9 mouse cellular contexts compared by ENCODE assay signal in genomic region chr3:89158651-89159050, GRCm38 (mm10). TPM values are rescaled to one million over a fixed set of nuclear protein-coding genes. Genes with fewer than 3 reads are reported as not detected.
DNase-seq lines count a peak whose midpoint lies in the region; ATAC-seq and TF ChIP-seq lines count a peak whose summit lies in the region.
"Had no signal": no experiment of that assay in that cellular context is flagged by ENCODE, and none has a peak within 500 bp of the region (broad histone marks: within the 10 kb centered on the region; RNA-seq: fewer than 3 reads in every experiment).

No protein-coding gene starts in this region.

- H3K9ac ChIP-seq in lung, embryonic 14.5 days, result no peak overlapping the region
- no peak overlapping the region for H3K9ac ChIP-seq in lung, postnatal 0 days (replicated peaks; ENCODE audit: low read depth)
- H3K9ac ChIP-seq in hindbrain, postnatal 0 days (replicated peaks; ENCODE audit: low read length), result peak overlapping the region; percentile 68
- peak overlapping the region; percentile 69 for H3K9ac ChIP-seq in midbrain, postnatal 0 days (replicated peaks; ENCODE audit: low read length, poor library complexity, severe bottlenecking)

- TF ChIP-seq EP300 in lung, postnatal 0 days (IDR thresholded peaks at IDR 0.05), result no peak

- no peak overlapping the region; the same call in 1 of the 2 replicates for H3K4me3 ChIP-seq in lung, embryonic 14.5 days (ENCODE audit: low read depth, low read length)
- H3K4me3 ChIP-seq in lung, postnatal 0 days (ENCODE audit: low read depth, low read length), result no peak overlapping the region
- peak overlapping the region; percentile 77 for H3K4me3 ChIP-seq in forebrain, embryonic 10.5 days
- peak overlapping the region; percentile 78 for H3K4me3 ChIP-seq in hindbrain, postnatal 0 days (ENCODE audit: low read length)
- H3K4me3 ChIP-seq in midbrain, postnatal 0 days (ENCODE audit: low read depth, low read length), result peak overlapping the region; percentile 76

- H3K4me1 ChIP-seq in lung, embryonic 14.5 days (ENCODE audit: insufficient read depth), result no peaks in the 10 kb centered on the region
- H3K4me1 ChIP-seq in lung, postnatal 0 days (ENCODE audit: insufficient read depth, low read depth, low read length), result peaks cover 6% of the 10 kb centered on the region
- peaks cover 28% of the 10 kb centered on the region for H3K4me1 ChIP-seq in forebrain, embryonic 10.5 days
- peaks cover 9% of the 10 kb centered on the region for H3K4me1 ChIP-seq in hindbrain, postnatal 0 days (ENCODE audit: insufficient read depth, low read length)
- peaks cover 4% of the 10 kb centered on the region; the same call in 1 of the 2 replicates for H3K4me1 ChIP-seq in midbrain, postnatal 0 days (ENCODE audit: insufficient read depth, low read length)

- 20% methylated on average over 7 of the region's 7 CpGs for WGBS in lung, embryonic 14.5 days
- 17% methylated on average over 7 of the region's 7 CpGs for WGBS in lung, postnatal 0 days
- 21% methylated on average over 7 of the region's 7 CpGs for WGBS in forebrain, embryonic 10.5 days
- 20% methylated on average over 7 of the region's 7 CpGs for WGBS in hindbrain, postnatal 0 days
- 10% methylated on average over 7 of the region's 7 CpGs for WGBS in midbrain, postnatal 0 days

- H3K9me3 ChIP-seq in lung, embryonic 14.5 days (ENCODE audit: low read depth, low read length), result no peaks in the 10 kb centered on the region
- H3K9me3 ChIP-seq in lung, postnatal 0 days (ENCODE audit: low read length), result no peaks in the 10 kb centered on the region
- no peaks in the 10 kb centered on the region for H3K9me3 ChIP-seq in forebrain, embryonic 10.5 days
- H3K9me3 ChIP-seq in hindbrain, postnatal 0 days (ENCODE audit: low read length), result no peaks in the 10 kb centered on the region
- H3K9me3 ChIP-seq in midbrain, postnatal 0 days (ENCODE audit: low read length), result no peaks in the 10 kb centered on the region

- no peak for DNase-seq in lung, embryonic 14.5 days
- DNase-seq in lung, postnatal 0 days (ENCODE audit: low spot score), result no peak
- no peak for DNase-seq in forebrain, embryonic 10.5 days (ENCODE audit: extremely low spot score, low spot score)
- no peak for DNase-seq in hindbrain, postnatal 0 days (ENCODE audit: low spot score)
- DNase-seq in midbrain, postnatal 0 days (ENCODE audit: low spot score), result no peak

- ATAC-seq in lung, embryonic 14.5 days (ENCODE audit: insufficient read depth), result no peak
- no peak for ATAC-seq in lung, postnatal 0 days
- no peak for ATAC-seq in hindbrain, postnatal 0 days
- no peak for ATAC-seq in midbrain, postnatal 0 days (ENCODE audit: low FRiP score)
- no peak for ATAC-seq in monocyte, adult 5-6 weeks (replicated peaks; ENCODE audit: insufficient number of reproducible peaks, low FRiP score, low TSS enrichment, poor library complexity, severe bottlenecking)
- no peak for ATAC-seq in erythroid progenitor cell, adult 5-6 weeks (replicated peaks; ENCODE audit: low FRiP score, poor library complexity, severe bottlenecking)
- no peak for ATAC-seq in activated CD4-positive, CD25-positive, alpha-beta regulatory T cell, adult 4 months

- H3K27me3 ChIP-seq in lung, embryonic 14.5 days (ENCODE audit: insufficient read depth, low read length), result peaks cover 11% of the 10 kb centered on the region
- peaks cover 11% of the 10 kb centered on the region; the same call in 1 of the 2 replicates for H3K27me3 ChIP-seq in lung, postnatal 0 days (replicated peaks; ENCODE audit: insufficient read depth, low read length)
- H3K27me3 ChIP-seq in forebrain, embryonic 10.5 days (ENCODE audit: poor library complexity, severe bottlenecking), result peaks cover 21% of the 10 kb centered on the region
- no peaks in the 10 kb centered on the region for H3K27me3 ChIP-seq in hindbrain, postnatal 0 days (ENCODE audit: insufficient read depth, low read length)
- no peaks in the 10 kb centered on the region for H3K27me3 ChIP-seq in midbrain, postnatal 0 days (ENCODE audit: insufficient read depth, low read length)

- H3K27ac ChIP-seq in lung, embryonic 14.5 days (ENCODE audit: low read depth), result no peak overlapping the region
- H3K27ac ChIP-seq in lung, postnatal 0 days (ENCODE audit: low read length), result no peak overlapping the region
- no peak overlapping the region for H3K27ac ChIP-seq in forebrain, embryonic 10.5 days
- H3K27ac ChIP-seq in hindbrain, postnatal 0 days, result peak overlapping the region; percentile 66; the same call in 1 of the 2 replicates
- peak overlapping the region; percentile 70 for H3K27ac ChIP-seq in midbrain, postnatal 0 days (ENCODE audit: low read depth, low read length)

- H3K36me3 ChIP-seq in lung, embryonic 14.5 days (ENCODE audit: insufficient read depth), result no peaks in the 10 kb centered on the region
- H3K36me3 ChIP-seq in lung, postnatal 0 days (ENCODE audit: insufficient read depth, low read length), result no peaks in the 10 kb centered on the region
- H3K36me3 ChIP-seq in forebrain, embryonic 10.5 days (replicated peaks), result no peaks in the 10 kb centered on the region
- no peaks in the 10 kb centered on the region for H3K36me3 ChIP-seq in hindbrain, postnatal 0 days (ENCODE audit: insufficient read depth, low read length)
- H3K36me3 ChIP-seq in midbrain, postnatal 0 days (ENCODE audit: insufficient read depth, low read length), result no peaks in the 10 kb centered on the region

- TF ChIP-seq CTCF in lung, embryonic 14.5 days (IDR thresholded peaks at IDR 0.05; ENCODE audit: low read depth), result no peak
- no peak for TF ChIP-seq CTCF in lung, postnatal 0 days (IDR thresholded peaks at IDR 0.05)
- no peak for TF ChIP-seq CTCF in hindbrain, postnatal 0 days (IDR thresholded peaks at IDR 0.05; ENCODE audit: low read depth)
- TF ChIP-seq CTCF in midbrain, postnatal 0 days (IDR thresholded peaks at IDR 0.05), result no peak

- H3K4me2 ChIP-seq in lung, embryonic 14.5 days, result peak overlapping the region; percentile 96
- no peak overlapping the region for H3K4me2 ChIP-seq in lung, postnatal 0 days (replicated peaks; ENCODE audit: low read depth, low read length)
- peak overlapping the region; percentile 79 for H3K4me2 ChIP-seq in hindbrain, postnatal 0 days (ENCODE audit: low read depth, low read length)
- H3K4me2 ChIP-seq in midbrain, postnatal 0 days (ENCODE audit: low read depth, low read length, poor library complexity, severe bottlenecking), result peak overlapping the region; percentile 79

RNA-seq across cellular contexts. Expression of gene Hcn3, which starts 1.3 kb away (rescaled TPM):
- 0.47 and 0.61 TPM in 2 replicates for polyA plus RNA-seq in lung, embryonic 14.5 days (2014; fragmentation: Nextera tagmentation; extraction: Ambion mirVana)
- polyA plus RNA-seq in lung, postnatal 0 days (2015; fragmentation: Nextera tagmentation; extraction: Ambion mirVana), result 0.19 and 0.31 TPM in 2 replicates
- polyA plus RNA-seq in forebrain, embryonic 10.5 days (2016; fragmentation: Nextera tagmentation; extraction: Ambion mirVana), result 4.8 and 5.5 TPM in 2 replicates
- total RNA-seq in hindbrain, postnatal 0 days (2014; rRNA removed), result 83.8 and 85.7 TPM in 2 replicates
- polyA plus RNA-seq in hindbrain, postnatal 0 days (2015; fragmentation: Nextera tagmentation; extraction: Ambion mirVana), result 33.5 and 38.1 TPM in 2 replicates
- total RNA-seq in midbrain, postnatal 0 days (2014; rRNA removed), result 94.8 and 97.8 TPM in 2 replicates
- 44.8 and 46.7 TPM in 2 replicates for polyA plus RNA-seq in midbrain, postnatal 0 days (2015; fragmentation: Nextera tagmentation; extraction: Ambion mirVana)
- total RNA-seq in monocyte, adult 5-6 weeks (2017), result not detected in 3 replicates
- not detected in 2 replicates for total RNA-seq in erythroid progenitor cell, adult 5-6 weeks (2015; ENCODE audit: low replicate concordance)
- 3.3 TPM in 1 of 2 replicates, not detected in the other for total RNA-seq in erythroid progenitor cell, adult 5-6 weeks (2017; ENCODE audit: low replicate concordance)
- polyA plus RNA-seq in activated CD4-positive, CD25-positive, alpha-beta regulatory T cell, adult 4 months (2017; shearing (Covaris generic)), result under 1 TPM; 0.50 to 0.69 TPM

RNA-seq across cellular contexts. Expression of gene Clk2, which starts 5.9 kb away (rescaled TPM):
- 26.1 and 26.4 TPM in 2 replicates for polyA plus RNA-seq in lung, embryonic 14.5 days (2014; fragmentation: Nextera tagmentation; extraction: Ambion mirVana)
- 16.2 and 17.7 TPM in 2 replicates for polyA plus RNA-seq in lung, postnatal 0 days (2015; fragmentation: Nextera tagmentation; extraction: Ambion mirVana)
- 33.7 and 34.2 TPM in 2 replicates for polyA plus RNA-seq in forebrain, embryonic 10.5 days (2016; fragmentation: Nextera tagmentation; extraction: Ambion mirVana)
- total RNA-seq in hindbrain, postnatal 0 days (2014; rRNA removed), result 36.3 and 43.1 TPM in 2 replicates
- polyA plus RNA-seq in hindbrain, postnatal 0 days (2015; fragmentation: Nextera tagmentation; extraction: Ambion mirVana), result 13.3 and 13.7 TPM in 2 replicates
- 38.9 and 44.5 TPM in 2 replicates for total RNA-seq in midbrain, postnatal 0 days (2014; rRNA removed)
- polyA plus RNA-seq in midbrain, postnatal 0 days (2015; fragmentation: Nextera tagmentation; extraction: Ambion mirVana), result 12.1 and 12.6 TPM in 2 replicates
- total RNA-seq in monocyte, adult 5-6 weeks (2017), result 81.2 to 140 TPM (median 118 TPM) in 3 replicates
- total RNA-seq in erythroid progenitor cell, adult 5-6 weeks (2015; ENCODE audit: low replicate concordance), result 42.5 and 52.8 TPM in 2 replicates
- 41.1 and 50.4 TPM in 2 replicates for total RNA-seq in erythroid progenitor cell, adult 5-6 weeks (2017; ENCODE audit: low replicate concordance)
- polyA plus RNA-seq in activated CD4-positive, CD25-positive, alpha-beta regulatory T cell, adult 4 months (2017; shearing (Covaris generic)), result 10 to 100 TPM; 12.4 to 18.5 TPM

RNA-seq across cellular contexts. Expression of gene Scamp3, which starts 18.6 kb away (rescaled TPM):
- 90.2 and 98.9 TPM in 2 replicates for polyA plus RNA-seq in lung, embryonic 14.5 days (2014; fragmentation: Nextera tagmentation; extraction: Ambion mirVana)
- polyA plus RNA-seq in lung, postnatal 0 days (2015; fragmentation: Nextera tagmentation; extraction: Ambion mirVana), result 89.6 and 94.2 TPM in 2 replicates
- 100 and 103 TPM in 2 replicates for polyA plus RNA-seq in forebrain, embryonic 10.5 days (2016; fragmentation: Nextera tagmentation; extraction: Ambion mirVana)
- total RNA-seq in hindbrain, postnatal 0 days (2014; rRNA removed), result 60.4 and 77.5 TPM in 2 replicates
- 139 and 143 TPM in 2 replicates for polyA plus RNA-seq in hindbrain, postnatal 0 days (2015; fragmentation: Nextera tagmentation; extraction: Ambion mirVana)
- 71.1 and 84.8 TPM in 2 replicates for total RNA-seq in midbrain, postnatal 0 days (2014; rRNA removed)
- 151 and 158 TPM in 2 replicates for polyA plus RNA-seq in midbrain, postnatal 0 days (2015; fragmentation: Nextera tagmentation; extraction: Ambion mirVana)
- 23.2 to 55.0 TPM (median 23.6 TPM) in 3 replicates for total RNA-seq in monocyte, adult 5-6 weeks (2017)
- total RNA-seq in erythroid progenitor cell, adult 5-6 weeks (2015; ENCODE audit: low replicate concordance), result 19.3 and 33.9 TPM in 2 replicates
- 3.6 and 8.0 TPM in 2 replicates for total RNA-seq in erythroid progenitor cell, adult 5-6 weeks (2017; ENCODE audit: low replicate concordance)
- polyA plus RNA-seq in activated CD4-positive, CD25-positive, alpha-beta regulatory T cell, adult 4 months (2017; shearing (Covaris generic)), result 100 to 1,000 TPM; 160 to 182 TPM

RNA-seq across cellular contexts. Expression of gene Pklr, which starts 22.7 kb away (rescaled TPM):
- polyA plus RNA-seq in lung, embryonic 14.5 days (2014; fragmentation: Nextera tagmentation; extraction: Ambion mirVana), result 0.08 TPM in 1 of 2 replicates, not detected in the other
- polyA plus RNA-seq in lung, postnatal 0 days (2015; fragmentation: Nextera tagmentation; extraction: Ambion mirVana), result 0.14 and 0.32 TPM in 2 replicates
- 4.5 and 5.6 TPM in 2 replicates for polyA plus RNA-seq in forebrain, embryonic 10.5 days (2016; fragmentation: Nextera tagmentation; extraction: Ambion mirVana)
- not detected in 2 replicates for total RNA-seq in hindbrain, postnatal 0 days (2014; rRNA removed)
- 0.10 and 0.21 TPM in 2 replicates for polyA plus RNA-seq in hindbrain, postnatal 0 days (2015; fragmentation: Nextera tagmentation; extraction: Ambion mirVana)
- 0.47 TPM in 1 of 2 replicates, not detected in the other for total RNA-seq in midbrain, postnatal 0 days (2014; rRNA removed)
- 0.05 and 0.10 TPM in 2 replicates for polyA plus RNA-seq in midbrain, postnatal 0 days (2015; fragmentation: Nextera tagmentation; extraction: Ambion mirVana)
- not detected in 3 replicates for total RNA-seq in monocyte, adult 5-6 weeks (2017)
- 13.8 and 16.6 TPM in 2 replicates for total RNA-seq in erythroid progenitor cell, adult 5-6 weeks (2015; ENCODE audit: low replicate concordance)
- 5.5 TPM in 2 replicates for total RNA-seq in erythroid progenitor cell, adult 5-6 weeks (2017; ENCODE audit: low replicate concordance)
- polyA plus RNA-seq in activated CD4-positive, CD25-positive, alpha-beta regulatory T cell, adult 4 months (2017; shearing (Covaris generic)), result not detected
- total RNA-seq: neutrophil, adult 5-6 weeks had no signal

RNA-seq across cellular contexts. Expression of gene Fam189b, which starts 24.3 kb away (rescaled TPM):
- 18.2 and 19.4 TPM in 2 replicates for polyA plus RNA-seq in lung, embryonic 14.5 days (2014; fragmentation: Nextera tagmentation; extraction: Ambion mirVana)
- 6.6 and 8.4 TPM in 2 replicates for polyA plus RNA-seq in lung, postnatal 0 days (2015; fragmentation: Nextera tagmentation; extraction: Ambion mirVana)
- 25.1 and 25.6 TPM in 2 replicates for polyA plus RNA-seq in forebrain, embryonic 10.5 days (2016; fragmentation: Nextera tagmentation; extraction: Ambion mirVana)
- total RNA-seq in hindbrain, postnatal 0 days (2014; rRNA removed), result 15.2 and 19.7 TPM in 2 replicates
- 29.1 and 29.2 TPM in 2 replicates for polyA plus RNA-seq in hindbrain, postnatal 0 days (2015; fragmentation: Nextera tagmentation; extraction: Ambion mirVana)
- 12.7 and 22.2 TPM in 2 replicates for total RNA-seq in midbrain, postnatal 0 days (2014; rRNA removed)
- polyA plus RNA-seq in midbrain, postnatal 0 days (2015; fragmentation: Nextera tagmentation; extraction: Ambion mirVana), result 32.5 and 37.5 TPM in 2 replicates
- total RNA-seq in monocyte, adult 5-6 weeks (2017), result 4.9 to 45.4 TPM (median 15.8 TPM) in 3 replicates
- total RNA-seq in erythroid progenitor cell, adult 5-6 weeks (2015; ENCODE audit: low replicate concordance), result 5.0 and 5.4 TPM in 2 replicates
- 2.6 TPM in 1 of 2 replicates, not detected in the other for total RNA-seq in erythroid progenitor cell, adult 5-6 weeks (2017; ENCODE audit: low replicate concordance)
- polyA plus RNA-seq in activated CD4-positive, CD25-positive, alpha-beta regulatory T cell, adult 4 months (2017; shearing (Covaris generic)), result 100 to 1,000 TPM; 158 to 168 TPM

Comparison
In these comparisons a context has a peak if more than half of its experiments do, and no peak if none do; other contexts are left out.
1. H3K27ac ChIP-seq: peak in hindbrain, postnatal 0 days (single experiment) and midbrain, postnatal 0 days (single experiment); none in lung, embryonic 14.5 days (single experiment), lung, postnatal 0 days (single experiment) and forebrain, embryonic 10.5 days (single experiment).
2. H3K4me3 ChIP-seq: peak in forebrain, embryonic 10.5 days (single experiment), hindbrain, postnatal 0 days (single experiment) and midbrain, postnatal 0 days (single experiment); none in lung, embryonic 14.5 days (single experiment) and lung, postnatal 0 days (single experiment).
3. H3K9ac ChIP-seq: peak in hindbrain, postnatal 0 days (single experiment) and midbrain, postnatal 0 days (single experiment); none in lung, embryonic 14.5 days (single experiment) and lung, postnatal 0 days (single experiment).